Mouse (Mus musculus) splenic B cell, adult 2 months (primary cell): Measurements from ENCODE around the gene Patj.

ENCODE experiments used
- DNase-seq: peaks from one replicate; pipeline ENCODE4 v3.0.0-alpha.2; 2011; ENCODE audit warnings: low read depth, low spot score
- H3K27me3 ChIP-seq: 2 replicates; pipeline ENCODE4 v1.6.1; 2012; ENCODE audit warnings: mild to moderate bottlenecking, low read length, moderate library complexity, mixed read lengths; ENCODE audit not compliant: control insufficient read depth, poor library complexity, insufficient read depth, severe bottlenecking
- H3K36me3 ChIP-seq: 2 replicates; pipeline ENCODE4 v1.6.1; 2012; ENCODE audit warnings: mild to moderate bottlenecking, low read length, moderate library complexity, mixed read lengths; ENCODE audit not compliant: control insufficient read depth, poor library complexity, insufficient read depth, severe bottlenecking

Gene Patj

DNA sequence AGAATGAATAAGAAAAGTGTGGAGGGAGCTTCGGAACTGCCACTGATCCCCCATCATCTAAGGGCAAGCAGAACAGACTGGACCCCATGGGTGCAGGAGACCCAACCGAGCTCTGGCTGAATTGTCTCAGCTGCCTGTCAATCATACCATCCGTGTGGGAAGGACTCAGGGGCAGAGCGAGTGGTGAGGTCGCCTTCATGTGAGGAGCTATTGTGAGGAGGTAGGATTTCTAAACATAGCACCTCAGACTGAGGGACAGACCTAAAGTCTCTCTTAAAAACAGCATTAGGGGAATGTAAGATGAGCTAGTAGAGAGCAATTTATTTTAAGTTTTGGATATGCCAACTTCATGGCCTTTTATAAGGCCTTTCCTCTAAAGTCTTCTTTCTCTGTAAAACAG is 167.5 kb downstream of the Patj start:
- no peak for DNase-seq
- H3K27me3 ChIP-seq, result no peaks in the 10 kb centered on the region
- H3K36me3 ChIP-seq, result no peaks in the 10 kb centered on the region

DNA sequence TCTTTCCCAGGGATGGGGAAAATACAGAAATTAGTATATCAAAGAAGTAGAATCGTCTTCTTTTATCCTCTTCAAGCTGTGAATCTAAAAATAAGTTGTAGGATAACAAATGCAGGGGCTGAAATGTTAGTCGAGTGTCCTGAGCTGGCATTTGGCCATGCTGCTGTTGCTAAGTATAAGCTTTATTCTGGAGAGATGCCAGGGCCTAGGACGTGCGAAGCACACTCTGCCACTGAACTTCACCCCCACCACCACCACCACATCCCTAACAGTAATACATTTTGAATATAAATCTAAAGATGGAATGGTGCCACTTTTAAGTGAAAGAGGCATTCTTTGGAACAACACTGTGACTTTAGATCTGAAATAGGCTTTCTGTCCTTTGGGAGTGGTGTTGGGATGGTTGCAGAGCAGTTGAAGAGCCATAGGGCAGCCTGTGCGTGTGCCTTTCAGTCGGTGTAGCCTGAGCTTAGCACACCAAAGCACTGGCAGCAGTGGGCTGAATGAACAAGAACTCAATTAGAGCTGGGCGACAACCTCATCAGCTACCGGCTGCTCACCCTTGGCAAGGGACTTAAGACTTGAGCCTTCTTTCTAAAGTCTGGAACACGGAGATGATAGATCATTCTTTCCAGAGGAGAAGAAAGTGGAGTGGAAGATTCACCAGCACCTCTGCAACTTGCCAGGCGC is 168.1 kb downstream of the Patj start:
- Histone ChIP-seq H3K27me3 (no peaks in the 10 kb centered on the region), H3K36me3 (no peaks in the 10 kb centered on the region)
- no peak for DNase-seq

DNA sequence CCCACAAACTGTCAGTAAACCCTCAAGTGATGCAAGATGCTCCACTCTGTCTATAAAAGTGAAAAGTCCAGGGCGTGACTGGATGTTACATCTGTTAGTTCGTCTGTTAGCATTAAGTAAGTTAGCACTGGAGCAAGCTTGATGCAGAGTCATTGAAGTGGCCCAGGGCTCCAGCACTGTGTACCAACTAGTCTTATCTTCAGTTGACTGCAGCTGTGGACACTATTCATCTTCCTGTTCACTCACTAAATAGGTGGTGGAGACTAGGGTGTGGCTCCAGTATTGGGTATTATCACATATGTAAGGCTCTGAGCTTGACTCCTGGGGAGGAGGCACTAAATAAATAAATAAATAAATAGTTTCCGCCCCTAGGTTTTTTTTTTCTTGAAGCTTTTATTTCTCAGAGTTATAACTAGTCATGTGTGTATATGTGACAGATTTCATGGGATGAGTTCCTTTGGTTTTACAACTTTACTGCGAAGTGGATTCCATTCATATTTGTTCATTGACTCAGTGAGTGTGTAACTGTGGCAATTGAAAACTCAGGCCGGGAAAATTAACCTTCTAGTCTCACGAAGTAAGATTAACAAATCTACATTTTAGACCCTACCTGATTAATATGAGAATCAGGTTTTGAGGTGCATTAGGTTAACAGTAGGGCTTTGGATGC is 168.7 kb downstream of the Patj start:
- no peak for DNase-seq
- no peaks in the 10 kb centered on the region for H3K27me3 ChIP-seq
- H3K36me3 ChIP-seq, result no peaks in the 10 kb centered on the region

DNA sequence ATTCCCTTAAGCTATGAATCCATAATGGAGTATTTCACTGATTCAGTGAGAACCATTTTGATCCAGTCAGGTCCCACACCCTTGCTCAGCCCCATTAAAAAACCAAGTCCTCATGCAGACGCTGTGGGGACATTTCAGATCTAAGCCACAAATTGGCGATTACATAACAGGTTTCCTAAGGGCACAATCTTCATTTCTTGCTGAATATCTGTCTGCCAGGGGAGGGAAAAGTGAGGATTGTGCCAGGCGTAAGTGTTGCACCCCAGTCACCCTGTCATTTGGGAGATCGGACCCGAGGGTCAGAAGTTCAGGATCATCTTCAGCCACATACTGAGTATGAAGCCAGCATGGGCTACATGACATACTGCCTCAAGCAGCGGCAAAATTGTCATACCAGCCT is 171.2 kb downstream of the Patj start:
- Histone ChIP-seq H3K36me3 (no peaks in the 10 kb centered on the region), H3K27me3 (no peaks in the 10 kb centered on the region)
- no peak for DNase-seq

DNA sequence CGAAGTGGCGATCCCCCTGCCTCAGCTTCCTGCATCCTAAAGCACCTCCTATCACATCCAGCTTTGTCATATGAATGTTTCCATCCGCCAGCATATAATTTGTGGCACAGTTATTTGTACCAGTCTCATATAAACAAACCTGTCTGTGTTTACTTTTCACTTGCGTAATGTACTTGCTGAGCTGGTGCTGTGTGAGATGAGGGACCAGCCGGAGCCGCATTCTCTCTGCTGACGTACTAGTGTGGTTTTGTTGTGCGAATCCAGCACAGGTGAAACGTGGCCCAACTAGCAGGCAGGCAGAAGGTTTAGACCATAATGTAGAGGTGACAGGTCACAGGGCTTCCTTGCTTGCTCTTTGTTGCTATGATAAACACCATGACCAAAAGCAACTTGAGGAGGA is 171.9 kb downstream of the Patj start:
- DNase-seq, result no peak
- H3K27me3 ChIP-seq, result no peaks in the 10 kb centered on the region
- H3K36me3 ChIP-seq, result no peaks in the 10 kb centered on the region

DNA sequence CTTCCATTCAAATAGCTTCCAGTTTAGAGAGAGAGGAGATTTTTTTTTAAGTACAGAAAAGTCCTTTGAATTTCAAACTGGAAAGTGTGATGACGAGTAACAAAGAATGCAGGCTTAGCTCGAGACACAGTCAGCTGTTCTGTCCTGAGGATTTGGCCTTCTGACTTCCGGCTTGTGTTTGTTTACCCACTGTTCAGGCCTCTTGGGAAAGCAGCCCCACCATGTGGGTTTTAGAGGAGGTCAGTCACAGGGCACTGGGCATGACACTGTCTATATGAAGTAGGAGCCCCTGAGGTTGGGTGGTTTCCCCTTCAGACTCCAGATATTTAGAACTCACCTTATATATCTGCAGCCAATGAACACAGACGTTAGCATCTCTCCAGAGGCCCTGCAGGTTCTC is 174.3 kb downstream of the Patj start:
- no peaks in the 10 kb centered on the region for H3K36me3 ChIP-seq
- H3K27me3 ChIP-seq, result no peaks in the 10 kb centered on the region
- DNase-seq, result no peak

DNA sequence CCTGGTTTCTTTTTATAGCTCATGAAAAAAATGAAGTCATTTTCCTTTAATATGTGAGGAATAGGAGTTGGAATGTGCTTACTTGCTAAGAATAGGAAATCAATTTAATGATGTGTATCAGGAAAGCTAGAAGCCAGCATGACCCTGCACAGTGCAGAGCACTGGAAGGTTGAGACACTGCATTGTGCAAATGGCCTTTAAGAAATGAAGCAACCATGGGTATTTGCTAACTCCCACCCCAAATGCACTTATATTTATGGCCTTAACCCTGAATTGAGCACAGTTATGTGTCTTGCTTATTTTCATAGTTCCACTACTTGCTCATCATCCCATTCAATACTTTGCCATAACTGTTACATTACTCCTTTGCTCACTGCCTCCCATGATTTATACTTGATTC is 181.7 kb downstream of the Patj start:
- Histone ChIP-seq H3K36me3 (no peaks in the 10 kb centered on the region), H3K27me3 (no peaks in the 10 kb centered on the region)
- DNase-seq, result no peak

DNA sequence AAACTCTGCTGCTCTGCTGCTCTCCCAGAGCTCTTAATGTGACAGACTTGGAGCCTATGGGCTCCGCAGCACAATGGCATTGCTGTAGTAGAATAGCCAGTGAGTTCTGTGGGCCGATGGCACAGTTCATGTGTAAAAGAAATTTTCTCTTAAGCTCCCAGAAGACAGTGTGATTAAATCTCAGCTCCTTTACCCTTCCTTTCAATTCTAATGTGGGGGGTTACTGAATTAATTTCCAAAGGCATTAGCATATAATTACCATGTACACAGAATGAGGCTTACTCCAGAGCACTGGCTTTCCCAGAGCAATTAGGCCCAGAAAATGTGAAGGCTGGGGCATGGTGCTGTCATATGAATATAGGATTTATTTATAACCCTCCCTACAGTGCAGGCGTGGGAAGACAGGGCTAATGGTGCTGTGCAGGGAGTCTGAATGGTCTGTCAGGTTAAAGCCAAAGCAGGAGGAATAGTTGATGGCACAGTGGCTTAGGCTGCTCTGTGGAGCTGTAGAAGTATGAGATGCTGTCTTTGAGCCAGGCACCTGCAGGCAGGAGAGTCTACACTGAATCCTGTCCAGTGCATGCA is 182.5 kb downstream of the Patj start:
- no peaks in the 10 kb centered on the region for H3K36me3 ChIP-seq
- DNase-seq, result no peak
- H3K27me3 ChIP-seq, result no peaks in the 10 kb centered on the region

DNA sequence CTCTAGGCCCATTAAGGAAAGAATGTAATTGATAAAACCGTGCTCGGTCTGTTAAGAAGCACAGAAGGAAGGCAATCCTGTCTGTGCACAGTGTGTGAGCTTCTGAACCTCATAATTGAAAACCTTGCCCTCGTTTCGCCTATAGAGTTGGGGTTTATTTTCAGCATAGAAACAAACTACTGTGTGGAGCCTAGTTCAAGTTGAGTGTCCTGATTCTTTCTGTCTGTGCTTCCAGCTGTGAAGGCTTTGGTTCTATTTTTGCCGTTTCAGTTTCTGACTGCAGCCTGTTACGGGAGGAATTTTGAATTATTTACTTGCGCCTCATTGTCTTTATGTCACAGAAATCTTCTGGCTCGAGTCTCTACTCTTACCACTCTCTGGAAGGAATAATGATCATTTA is 185.9 kb downstream of the Patj start:
- Histone ChIP-seq H3K36me3 (no peaks in the 10 kb centered on the region), H3K27me3 (no peaks in the 10 kb centered on the region)
- no peak for DNase-seq

DNA sequence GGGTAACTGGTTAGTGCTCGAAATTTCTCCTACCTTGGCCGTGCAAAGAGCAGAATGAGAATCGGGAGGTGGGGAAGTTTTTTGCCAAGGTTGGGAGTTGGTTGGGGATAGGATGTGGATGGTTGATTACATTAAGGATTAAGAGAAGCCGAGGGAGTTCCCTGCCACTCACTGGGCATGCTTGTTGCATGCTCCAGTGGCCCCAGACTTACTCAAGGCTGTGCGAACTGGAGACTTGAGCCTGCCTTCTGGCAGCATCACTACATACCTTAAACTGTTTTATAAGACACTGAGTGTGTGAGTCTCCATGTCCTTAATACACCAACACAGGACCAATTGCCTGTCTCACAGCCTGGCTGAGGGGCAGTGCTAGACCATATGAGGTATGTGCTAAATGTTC is 188.4 kb downstream of the Patj start:
- DNase-seq, result no peak
- Histone ChIP-seq H3K27me3 (no peaks in the 10 kb centered on the region), H3K36me3 (no peaks in the 10 kb centered on the region)

DNA sequence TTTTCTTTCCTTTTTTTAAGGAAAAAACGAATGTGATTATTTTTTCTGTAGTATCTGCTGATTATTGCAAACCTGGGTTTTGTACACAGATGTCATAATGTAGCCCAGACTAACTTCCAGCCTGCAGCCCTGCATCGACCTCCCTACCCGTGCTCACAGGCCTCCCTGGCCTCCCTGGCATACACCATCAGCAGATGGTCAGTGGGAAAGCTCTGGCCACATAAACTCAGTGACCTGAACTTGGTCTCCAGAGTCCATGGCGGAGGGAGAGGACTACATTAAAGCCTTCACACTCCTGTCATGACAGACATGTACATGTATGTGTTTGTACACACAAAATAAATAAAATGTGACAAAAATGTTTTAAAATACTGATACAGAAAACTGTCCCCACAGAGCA is 190.7 kb downstream of the Patj start:
- no peaks in the 10 kb centered on the region for H3K36me3 ChIP-seq
- no peak for DNase-seq
- H3K27me3 ChIP-seq, result no peaks in the 10 kb centered on the region

DNA sequence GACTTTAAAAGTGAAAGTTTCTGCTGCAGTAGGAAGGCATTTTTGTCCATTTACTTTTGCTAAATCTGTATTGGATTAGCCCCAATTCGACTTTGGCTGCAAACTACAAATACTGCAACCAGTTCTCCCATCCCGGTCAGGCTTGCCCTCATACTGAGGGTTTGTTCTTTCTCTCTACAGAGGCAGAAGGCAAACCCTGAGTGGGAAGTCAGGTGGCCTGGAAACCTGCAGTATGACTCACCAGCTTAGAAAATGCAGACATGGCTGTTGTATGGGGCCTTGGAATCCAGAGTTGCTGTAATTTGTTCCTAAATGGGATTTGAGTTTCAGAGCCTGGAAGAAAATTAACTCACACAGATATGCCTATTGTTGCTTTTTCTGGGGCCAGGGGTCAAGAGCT is 192.1 kb downstream of the Patj start:
- Histone ChIP-seq H3K36me3 (no peaks in the 10 kb centered on the region), H3K27me3 (no peaks in the 10 kb centered on the region)
- DNase-seq, result no peak

DNA sequence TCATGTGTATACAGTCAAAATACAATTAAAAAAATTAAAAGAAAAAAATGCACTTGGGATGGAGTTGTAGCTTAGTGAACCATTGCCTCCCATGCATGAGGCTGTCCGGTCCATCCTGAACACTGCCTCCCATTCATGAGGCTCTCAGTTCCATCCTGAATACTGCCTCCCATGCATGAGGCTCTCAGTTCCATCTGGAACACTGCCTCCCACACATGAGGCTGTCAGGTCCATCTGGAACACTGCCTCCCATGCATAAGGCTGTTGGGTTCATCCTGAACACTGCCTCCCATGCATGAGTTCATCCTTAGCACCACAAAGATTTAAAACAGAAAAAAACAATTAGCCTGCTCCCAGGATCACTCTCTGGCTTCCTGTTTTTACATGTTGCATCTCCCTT is 198.4 kb downstream of the Patj start:
- Histone ChIP-seq H3K36me3 (no peaks in the 10 kb centered on the region), H3K27me3 (no peaks in the 10 kb centered on the region)
- no peak for DNase-seq

DNA sequence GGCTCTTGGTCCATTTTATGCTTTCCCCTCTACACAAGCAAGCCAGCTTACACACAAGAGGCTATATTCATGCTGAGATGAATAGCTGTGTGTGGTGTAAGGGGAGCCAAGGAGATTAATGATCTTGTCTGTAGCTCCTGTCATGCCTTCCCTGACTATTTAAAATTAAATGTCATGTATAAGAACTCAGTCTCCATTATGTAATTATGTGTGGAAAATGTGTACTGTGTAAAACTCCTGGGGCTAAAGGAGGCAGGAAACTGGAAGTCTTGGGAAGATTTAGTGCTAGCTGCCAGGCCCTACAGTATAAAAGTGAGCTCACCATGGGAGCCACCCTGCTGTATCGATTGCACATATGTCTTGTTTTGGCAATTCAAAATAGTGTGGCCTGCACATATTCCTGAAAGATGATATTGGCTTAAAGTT is 203.0 kb downstream of the Patj start:
- H3K36me3 ChIP-seq, result no peaks in the 10 kb centered on the region
- H3K27me3 ChIP-seq, result no peaks in the 10 kb centered on the region
- DNase-seq, result no peak

DNA sequence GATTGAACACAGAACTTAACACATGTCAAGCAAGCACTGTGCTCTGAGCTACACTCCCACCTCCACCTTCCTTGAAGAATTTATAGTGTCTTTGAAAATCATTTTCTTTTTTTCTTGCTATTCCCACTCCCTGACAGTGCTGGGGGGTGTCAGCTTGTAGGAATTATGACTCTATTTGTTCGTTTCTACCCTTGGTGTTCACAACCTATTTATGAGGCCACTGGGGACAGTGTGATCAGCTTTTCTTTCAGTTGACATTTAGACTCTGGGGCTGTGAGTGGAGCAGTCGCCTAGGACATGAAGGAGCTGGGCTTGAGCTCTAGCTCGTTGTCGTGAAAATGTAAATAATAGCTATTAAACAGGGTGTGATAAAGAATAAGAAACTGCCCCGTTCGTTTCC is 203.8 kb downstream of the Patj start:
- Histone ChIP-seq H3K36me3 (no peaks in the 10 kb centered on the region), H3K27me3 (no peaks in the 10 kb centered on the region)
- no peak for DNase-seq
